Mouse (Mus musculus): ENCODE results near the gene Pecr.

- TF ChIP-seq CTCF (IDR thresholded peaks at IDR 0.05; ENCODE audit: borderline replicate concordance, control insufficient read depth, extremely low read depth, insufficient read depth, low read length, poor library complexity) (no peak), POLR2A (IDR thresholded peaks at IDR 0.05; ENCODE audit: control insufficient read depth, extremely low read depth, insufficient read depth, low read length, poor library complexity) (no peak)
Observed at GRCm38 (mm10) chr1:72210803-72211679, 73.1 kb downstream of the Pecr start.
